Mouse (Mus musculus): Measurements from ENCODE around the gene Snx18.

- TF ChIP-seq MAFK (IDR thresholded peaks at IDR 0.05; ENCODE audit: insufficient read depth, low read depth, low read length) (no peak), CHD2 (IDR thresholded peaks at IDR 0.05; ENCODE audit: low read depth, low read length) (no peak), ZNF384 (IDR thresholded peaks at IDR 0.05; ENCODE audit: low read depth, low read length) (no peak)
Observed at GRCm38 (mm10) chr13:113587200-113587936, 31.0 kb downstream of the Snx18 start.

Measured in ES-E14 (cell line).